Mouse (Mus musculus): ENCODE measurements around the gene Fads3. TPM values are rescaled to one million over a fixed set of nuclear protein-coding genes. Genes with fewer than 3 reads are reported as not detected.

The Fads3 gene
- total RNA-seq (2021), result 10 to 100 TPM; 39.7 to 45.5 TPM

DNA sequence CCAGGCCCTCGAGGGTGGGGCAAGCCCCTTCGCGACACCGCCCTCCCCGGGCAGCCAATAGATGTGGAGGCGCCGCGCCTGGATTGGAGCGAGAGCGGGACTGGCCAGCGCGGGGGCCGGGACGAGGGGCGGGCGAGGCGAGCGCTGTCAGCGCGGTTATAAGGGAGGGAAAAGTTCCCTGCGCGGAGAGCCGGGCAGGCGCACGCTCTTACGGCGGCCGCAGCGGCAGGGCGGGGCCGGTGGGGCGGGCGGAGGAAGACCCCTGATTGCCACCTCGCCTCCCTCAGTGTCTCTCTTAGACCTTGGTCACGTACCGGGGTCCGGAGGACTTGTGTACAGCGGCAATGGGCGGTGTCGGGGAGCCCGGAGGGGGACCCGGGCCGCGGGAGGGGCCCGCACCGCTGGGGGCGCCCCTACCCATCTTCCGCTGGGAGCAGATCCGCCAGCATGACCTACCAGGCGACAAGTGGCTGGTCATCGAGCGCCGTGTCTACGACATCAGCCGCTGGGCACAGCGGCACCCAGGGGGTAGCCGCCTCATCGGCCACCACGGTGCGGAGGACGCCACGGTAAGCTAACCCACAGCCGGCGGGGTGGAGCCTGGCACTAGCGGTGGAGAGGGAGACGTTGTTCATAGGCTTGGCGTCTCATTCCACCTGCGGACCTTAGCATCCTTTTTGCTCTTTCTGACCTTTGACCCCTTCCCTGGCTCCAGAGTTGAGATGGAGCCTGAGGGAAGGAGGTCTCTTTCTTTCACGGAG is at the start of gene Fads3:
TSS of gene Fads3 (plus strand) at position 182 of the 761 bp plus-strand sequence.
- DNase-seq, result peak; percentile 86 to 89
- intact Hi-C loops (cut with DNase I), result loop anchor here (5.0 kb wide), 1 partner anchor 61 kb away; the partner anchor contains the start of gene Fads2

DNA sequence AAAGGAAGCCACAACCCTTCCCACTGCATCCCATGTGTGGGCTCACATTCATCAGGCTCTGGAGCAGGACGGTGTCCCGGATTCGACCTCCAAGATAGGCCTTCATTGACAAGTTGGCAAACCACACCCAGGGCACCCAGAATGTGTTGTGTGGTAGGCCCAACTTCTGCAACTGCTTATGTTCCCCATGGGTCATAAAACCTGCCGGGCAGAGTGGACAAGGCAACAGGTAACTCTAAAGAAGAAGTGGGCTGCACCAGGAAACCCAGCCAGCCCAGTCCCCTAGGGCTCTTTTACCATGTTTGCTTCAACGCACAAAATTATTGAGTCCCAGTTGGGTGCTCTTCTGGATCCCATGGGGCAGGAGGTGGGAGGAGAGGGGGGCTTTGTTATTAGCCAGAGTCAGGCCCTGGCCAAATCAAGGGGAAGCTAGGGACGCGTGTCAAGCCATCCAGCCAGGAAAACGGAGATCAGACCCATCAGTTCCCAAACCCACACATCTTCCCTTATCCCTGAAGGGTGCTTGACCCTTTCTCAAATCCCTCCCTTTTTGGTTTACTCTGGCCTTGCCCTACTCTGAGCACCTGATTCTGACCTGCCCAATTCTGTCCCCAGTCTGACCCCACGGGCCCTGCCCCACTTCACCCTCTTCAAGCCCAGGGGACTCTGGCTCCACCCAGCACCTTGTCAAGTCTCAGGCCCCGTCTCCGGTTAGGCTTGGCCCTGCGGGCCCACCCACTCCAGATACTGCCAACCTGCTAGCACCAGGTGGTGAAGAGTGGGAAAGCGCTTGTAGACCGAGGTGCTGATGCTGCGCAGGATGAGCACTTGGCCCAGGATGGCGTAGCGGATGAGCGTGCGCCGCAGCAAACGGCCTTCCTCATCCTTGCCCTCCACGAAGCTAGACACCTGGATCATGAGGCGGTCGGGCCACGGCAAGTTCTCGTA is 49.1 kb upstream of the Fads3 start:
- no peak for DNase-seq
- intact Hi-C loops (cut with DNase I), result no loop called here

DNA sequence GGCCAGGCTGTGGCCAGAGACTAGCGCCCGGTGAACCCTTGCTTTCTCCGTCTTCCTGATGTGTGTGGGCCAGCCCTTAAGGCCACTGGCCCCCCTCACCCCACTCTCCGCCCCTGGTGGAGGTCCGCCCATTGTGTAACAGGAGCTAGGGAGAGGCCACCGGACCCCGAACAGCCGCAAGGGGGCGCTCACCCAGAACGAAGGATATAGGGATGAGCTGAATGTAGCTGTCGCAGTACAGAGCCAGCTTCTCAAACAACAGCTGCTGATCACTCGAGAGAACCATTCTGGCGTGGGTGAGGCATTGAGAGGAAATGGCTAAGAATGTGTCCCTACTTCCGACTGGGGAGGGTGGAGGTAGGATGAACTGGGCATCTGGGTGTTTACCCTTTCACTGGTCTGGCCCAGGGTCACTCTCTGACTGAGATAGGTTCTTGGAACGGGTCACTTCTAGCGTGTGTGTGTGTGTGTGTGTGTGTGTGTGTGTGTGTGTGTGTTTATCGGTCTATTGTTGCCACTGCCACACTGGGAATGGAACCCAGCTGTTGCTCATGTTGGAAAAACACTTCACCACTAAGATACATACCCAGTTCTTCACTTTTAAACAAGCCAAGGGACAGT is 48.2 kb upstream of the Fads3 start:
- intact Hi-C loops (cut with DNase I), result no loop called here
- DNase-seq, result peak; percentile 90 to 96

DNA sequence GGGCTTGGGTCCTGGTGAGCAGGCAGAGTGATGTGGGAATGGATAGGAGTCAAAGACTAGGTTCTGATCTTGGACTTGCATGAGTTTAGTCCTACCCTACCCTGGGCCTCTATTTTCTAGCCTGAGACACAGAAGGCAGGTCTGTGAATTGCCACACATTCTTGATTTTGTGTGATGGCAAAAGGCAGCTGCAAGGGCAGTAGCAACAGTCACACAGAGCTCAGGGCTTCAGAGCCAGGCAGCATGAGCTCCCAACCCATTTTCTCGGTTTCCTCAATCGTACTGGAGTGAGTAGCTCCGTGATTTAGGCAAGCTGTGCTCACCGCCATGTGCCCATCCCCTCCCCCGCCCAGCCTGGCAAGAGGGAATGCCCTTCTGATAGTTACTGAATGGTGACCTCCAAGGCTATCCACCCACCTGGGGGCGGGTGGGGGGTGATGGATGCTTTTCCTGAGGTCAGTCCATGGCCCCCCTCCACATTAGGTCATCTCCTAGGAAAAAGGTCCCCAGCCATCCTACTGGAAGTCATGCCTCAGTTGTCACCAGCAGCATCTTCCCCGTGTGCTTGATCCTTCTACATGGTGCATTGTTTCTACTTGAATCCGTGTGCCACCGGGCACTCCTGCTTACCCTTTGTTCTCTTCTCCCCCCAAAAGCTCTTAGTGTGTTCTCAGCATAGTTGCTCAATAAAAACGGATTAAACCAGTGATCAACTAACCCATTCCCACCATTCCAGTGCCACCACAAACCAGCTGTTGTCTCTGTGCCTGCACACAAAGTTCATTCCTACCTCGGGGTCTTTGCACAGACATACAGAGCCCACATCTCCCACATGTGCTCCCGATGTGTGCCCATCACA is 43.9 kb upstream of the Fads3 start:
- intact Hi-C loops (cut with DNase I), result no loop called here
- no peak for DNase-seq

DNA sequence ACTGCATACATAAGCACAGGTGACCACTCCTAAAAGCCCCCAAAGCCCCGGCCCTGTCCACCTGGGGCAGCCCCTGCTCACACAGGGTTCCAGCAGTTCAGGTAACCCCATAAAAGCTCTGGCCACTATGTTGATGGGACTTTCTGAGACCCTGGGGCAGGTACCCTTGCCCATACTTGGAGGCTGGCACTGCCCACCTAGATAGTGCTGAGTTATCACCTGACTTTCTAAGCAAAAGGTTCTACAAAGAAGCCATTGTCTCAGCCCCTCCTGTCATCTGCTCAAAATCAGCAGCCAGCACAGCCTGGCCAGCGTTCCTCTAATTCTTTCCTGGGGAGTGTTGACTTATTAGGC is 43.3 kb upstream of the Fads3 start:
- no peak for DNase-seq
- intact Hi-C loops (cut with DNase I), result no loop called here

DNA sequence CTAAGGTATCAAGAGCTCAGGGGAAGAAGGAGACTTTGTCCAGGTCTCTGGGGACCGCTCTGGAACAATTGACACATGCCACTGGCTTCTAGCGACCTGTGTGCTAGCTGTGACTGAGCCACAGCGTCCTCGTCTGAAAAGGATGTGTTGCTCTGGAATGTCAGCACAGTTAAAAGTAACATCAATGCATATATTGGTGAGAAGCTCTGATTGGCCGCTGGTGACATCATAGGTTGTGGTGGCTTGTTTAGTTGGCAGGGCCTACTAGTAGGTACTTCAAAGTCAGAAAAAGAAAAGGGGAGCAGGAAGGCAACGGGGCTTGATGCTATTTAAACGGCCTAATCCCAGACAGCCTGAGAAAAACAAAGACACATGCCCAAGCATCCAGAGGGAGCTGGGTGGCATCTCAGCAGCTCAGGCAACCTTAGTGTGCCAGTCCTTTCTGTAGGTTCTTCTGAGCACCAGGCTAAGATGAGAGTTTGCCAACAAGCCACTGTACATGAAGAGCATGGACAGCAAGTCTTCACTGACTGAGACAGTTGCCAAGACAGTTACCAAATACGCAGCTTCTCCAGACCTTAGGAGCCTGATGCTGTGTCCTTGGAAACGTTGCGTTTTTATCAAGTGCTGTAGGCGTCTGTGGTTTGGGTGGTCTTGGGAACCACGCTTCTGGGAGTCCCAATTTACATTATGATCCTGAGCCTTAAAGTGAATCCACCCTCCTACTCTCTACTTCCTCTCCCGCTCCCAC is 42.5 kb upstream of the Fads3 start:
- no peak for DNase-seq
- intact Hi-C loops (cut with DNase I), result no loop called here

DNA sequence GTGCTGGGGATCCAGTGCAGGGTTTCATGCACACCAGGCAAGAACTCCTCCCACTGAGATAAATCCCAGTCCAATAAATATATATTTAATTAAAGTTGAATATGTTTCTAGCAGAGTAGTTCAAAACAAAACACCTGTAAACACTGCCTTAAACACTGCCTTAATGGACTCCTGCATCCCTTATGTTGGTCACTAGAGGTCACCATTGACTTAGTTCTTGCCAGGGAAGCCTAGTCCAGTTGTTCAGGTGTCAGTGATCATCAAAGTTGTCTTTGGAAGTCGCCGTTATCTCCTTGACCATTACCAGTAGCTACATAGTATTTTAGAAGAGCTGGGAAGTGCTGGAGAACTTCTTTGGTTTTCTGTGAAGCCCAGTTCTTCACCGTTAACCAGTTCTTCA is 41.0 kb upstream of the Fads3 start:
- peak; percentile 54 to 73 for DNase-seq
- intact Hi-C loops (cut with DNase I), result loop anchor here (1.0 to 2.0 kb wide), 3 partner anchors 22 to 198 kb away; no protein-coding TSS in a partner anchor

DNA sequence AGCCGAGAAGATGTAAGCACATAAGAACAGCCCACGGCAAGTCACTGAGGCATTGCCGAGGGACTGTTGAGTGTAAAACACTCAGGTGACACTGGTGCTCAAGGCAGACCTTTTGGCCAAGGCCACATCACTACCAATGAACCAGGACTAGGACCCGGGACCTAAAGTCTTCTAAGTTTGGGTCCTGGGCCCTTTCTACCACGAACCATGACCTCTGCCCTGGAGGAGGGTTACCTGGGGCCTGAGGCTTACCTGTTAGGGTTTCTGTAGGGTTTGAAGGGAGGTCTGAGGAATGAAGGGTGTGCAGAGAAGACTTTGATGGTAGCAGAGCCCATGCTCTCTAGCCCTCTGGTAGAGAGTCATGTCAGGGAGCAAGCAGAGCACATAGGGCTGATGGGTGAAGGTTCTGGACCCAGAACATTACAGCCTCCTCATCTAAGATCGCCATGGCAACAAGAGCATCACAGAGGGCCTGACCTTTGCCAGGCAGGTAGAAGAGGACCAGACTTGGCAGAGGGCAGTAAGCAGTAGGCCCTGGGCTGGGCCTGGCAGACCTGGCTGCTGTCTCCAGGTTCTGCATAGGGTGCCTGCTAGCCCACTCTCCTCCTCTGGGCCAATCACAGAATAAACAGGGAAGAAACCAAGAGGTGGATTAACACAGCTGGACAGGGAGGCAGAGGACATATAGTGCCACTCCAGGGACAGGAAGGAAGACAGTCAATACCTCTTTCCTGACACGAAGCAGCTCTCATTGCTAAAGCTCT is 40.0 kb upstream of the Fads3 start, which contains the start of the genes Best1 and Rab3il1:
TSS of gene Best1 (minus strand) at position 428 of the 764 bp plus-strand sequence.
TSS of gene Rab3il1 (plus strand) at position 464 of the 764 bp plus-strand sequence.
- DNase-seq, result no peak
- intact Hi-C loops (cut with DNase I), result loop anchor here (2.0 kb wide), 2 partner anchors 21 to 197 kb away; no protein-coding TSS in a partner anchor

DNA sequence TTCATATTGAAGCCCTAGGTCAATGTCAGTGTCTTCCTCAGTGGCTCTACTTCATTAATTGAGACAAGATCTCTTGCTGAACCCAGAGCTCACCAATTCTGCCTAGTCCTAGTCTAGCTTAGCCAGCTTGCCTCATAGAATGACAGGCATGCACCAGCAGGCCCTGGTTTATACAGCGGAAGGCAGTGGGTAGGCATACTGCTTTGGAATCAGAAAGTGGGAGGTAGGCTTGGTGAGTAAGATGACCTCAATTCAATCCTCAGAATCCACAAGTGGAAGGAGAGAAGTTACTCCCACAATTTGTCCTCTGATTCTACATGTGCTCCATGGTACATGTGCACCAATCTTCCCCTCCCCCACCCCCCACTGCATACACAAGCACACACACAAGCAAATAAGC is 37.7 kb upstream of the Fads3 start:
- DNase-seq, result no peak
- intact Hi-C loops (cut with DNase I), result no loop called here

DNA sequence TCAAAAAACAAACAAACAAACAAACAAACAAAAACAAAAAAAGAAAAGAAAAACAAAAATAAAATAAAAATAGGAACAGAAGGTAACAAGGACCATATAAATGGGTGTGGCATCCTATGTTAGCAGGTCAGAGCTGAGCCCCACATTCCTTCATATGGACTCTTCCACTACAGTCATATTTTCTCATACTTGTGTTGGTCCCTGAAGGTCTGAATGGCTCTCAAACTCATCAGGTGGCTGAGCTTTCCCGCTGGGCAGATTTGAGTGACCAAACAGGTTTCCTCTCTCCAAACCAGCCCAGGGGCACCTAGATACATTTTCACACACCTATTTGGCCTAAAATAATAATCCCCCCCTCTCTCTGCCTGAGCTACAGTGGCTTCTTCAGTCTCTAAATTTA is 30.0 kb upstream of the Fads3 start:
- no peak for DNase-seq
- intact Hi-C loops (cut with DNase I), result no loop called here

DNA sequence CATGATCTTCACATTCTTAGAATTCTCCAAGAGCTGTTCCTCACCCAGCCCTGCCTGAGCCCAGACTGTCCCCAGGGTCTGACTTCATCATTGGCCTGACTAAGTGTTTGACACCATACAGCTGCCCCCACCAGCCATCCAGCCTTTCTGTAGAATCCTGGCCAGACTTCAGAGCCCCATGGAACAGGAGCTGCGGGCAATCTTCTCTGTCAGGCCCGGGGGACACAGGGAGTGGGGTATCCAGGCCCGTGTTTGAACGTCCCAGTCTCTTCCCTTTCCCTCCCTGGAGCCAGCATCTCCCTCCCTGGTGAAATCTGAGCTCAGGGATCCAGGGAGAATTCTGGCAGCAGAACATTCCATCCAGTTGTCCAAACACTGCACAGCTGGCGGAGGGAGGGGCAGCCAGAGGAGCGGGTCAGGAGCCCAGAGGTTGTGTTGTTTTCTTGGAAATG is 28.5 kb upstream of the Fads3 start:
- peak; percentile 84 to 87 for DNase-seq
- intact Hi-C loops (cut with DNase I), result no loop called here

DNA sequence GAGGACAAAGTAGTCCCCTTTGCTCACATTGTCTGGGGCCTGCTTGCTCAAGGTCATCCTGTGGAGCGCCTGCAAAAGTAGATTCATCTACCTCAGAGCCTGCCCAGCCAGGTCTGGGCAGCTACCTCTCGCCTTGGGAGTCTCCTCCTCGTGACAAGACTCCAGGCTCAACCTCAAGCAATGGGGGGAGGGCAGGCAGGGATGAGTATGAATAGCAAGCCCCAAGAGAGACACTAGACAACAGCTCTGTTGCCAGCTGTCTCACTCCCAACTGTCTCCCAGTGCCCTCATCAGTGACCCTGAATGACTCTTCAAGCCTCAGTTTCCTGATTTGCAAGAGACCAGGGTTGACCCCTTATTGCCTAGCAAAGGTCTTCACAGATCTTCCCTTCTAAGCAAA is 28.0 kb upstream of the Fads3 start:
- peak in 1 of 2 experiments; percentile 43 for DNase-seq
- intact Hi-C loops (cut with DNase I), result no loop called here

DNA sequence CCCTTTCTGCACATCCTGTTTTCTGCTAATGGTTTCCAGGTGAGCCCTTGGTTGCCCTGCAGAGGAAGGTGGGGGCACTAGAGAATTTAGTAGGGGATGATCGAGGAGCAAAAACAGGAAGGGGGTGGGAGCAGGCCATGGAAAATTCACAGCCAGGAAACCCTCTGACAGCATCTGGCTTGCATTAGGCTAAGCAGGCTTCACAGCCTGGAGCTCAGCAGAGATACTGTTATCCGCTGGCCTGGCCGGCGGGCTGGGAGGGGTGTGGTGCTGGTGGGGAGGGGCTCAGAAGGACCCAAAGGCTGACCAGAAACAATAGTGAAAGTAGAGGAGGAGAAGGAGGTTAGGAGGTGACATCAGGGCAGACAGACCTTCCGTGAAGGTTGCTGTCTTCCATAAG is 27.5 kb upstream of the Fads3 start:
- DNase-seq, result peak; percentile 76 to 77
- intact Hi-C loops (cut with DNase I), result no loop called here

DNA sequence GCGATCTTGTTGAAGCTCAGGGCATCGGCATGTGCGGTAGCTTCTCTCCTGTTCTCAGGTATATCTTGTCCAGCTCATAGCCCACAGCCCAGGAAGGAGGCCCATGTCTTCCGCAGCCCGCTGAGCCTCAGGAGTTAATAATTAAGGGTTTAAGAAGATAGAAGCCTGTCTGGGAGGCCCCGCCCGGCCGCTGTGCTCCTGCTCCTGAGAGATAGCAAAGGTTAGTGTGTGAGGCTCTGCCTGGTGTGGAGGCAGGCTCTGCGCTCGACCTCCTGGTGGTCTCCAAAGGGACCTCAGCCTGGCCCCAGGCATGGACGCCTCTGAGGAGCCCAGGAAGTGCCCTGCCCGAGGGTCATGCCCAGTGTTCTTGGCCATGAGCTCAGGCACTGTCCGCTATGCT is 26.5 kb upstream of the Fads3 start:
- DNase-seq, result no peak
- intact Hi-C loops (cut with DNase I), result no loop called here

DNA sequence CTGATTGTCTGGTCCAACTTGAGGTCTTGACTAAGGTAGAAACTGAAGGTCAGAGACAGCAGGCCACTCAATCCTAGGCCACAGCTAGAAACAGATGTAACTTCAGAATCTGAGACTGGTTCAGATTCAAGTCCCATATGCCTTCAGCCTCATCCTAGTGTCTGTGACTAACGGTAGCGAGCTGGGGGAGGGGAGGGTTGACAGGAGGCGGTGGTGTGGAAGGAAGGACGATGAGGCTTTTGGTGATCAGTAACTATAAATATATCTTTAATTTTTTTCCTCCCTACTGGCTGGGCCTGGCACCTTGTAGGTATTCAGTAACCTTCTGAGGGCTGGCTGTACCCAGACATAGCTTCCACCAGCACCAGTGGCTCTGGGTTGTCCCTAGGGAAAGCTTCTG is 25.9 kb upstream of the Fads3 start:
- DNase-seq, result no peak
- intact Hi-C loops (cut with DNase I), result no loop called here

DNA sequence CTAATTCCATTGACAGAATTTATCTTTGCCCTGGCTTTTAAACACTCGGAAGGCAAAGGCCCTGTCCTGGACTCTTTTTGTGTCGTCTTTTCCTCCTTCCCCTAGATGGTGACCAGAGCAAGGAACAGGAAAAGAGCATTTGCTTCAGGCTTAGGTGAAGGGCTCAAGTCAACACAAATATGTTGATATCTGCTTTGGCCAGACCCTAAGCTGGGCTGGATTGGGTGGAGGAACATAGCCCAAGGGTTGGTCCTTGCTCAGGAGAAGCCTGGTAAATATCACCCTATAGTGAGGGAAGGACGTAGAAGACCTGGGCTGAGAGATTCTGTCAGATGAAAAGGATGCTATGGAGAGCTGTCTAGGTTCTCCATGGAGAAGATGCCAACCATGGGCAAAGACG is 25.2 kb upstream of the Fads3 start:
- intact Hi-C loops (cut with DNase I), result no loop called here
- no peak for DNase-seq

DNA sequence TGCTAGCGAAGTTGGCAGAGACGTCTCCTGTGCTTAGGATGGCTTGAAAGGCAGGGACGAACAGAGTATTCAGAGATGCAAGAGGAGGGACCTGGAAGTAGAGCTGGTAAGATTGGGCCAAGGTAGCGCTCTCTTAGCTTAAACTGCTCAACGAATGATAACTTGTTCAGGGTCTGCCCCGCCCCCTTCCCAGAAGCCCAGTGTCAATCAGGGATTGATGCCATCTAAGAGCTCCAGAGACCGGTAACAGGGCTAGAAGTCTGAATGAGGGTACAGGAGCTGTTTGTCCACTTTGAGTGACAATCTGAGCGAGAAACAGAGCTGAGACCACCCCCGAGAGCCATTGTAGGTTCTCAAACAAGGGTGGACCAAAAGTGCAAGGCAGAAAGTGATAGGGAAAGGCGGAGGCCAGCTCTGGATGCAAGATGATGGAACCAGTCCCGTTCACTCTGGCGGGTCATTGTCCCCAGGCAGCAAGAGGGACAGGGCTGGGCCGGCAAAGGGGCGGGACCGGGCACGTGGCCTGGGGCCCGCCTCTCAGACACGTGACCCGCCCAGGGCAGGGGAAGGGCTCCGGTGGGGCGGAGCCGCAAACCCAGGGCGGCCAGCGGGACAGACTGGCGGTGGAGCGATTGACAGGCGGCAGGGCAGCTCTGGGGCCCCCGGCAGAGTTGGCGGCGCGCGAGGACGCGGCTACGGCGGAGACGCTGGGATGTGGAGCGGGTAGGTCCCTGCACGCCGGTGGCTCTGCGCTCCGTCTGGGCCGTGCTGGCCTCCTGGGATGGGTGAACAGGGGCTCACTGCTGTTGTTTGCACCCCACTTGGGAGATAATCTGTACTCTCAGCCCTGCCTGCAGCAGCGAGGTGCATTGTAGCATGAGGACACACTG is 23.5 kb upstream of the Fads3 start:
- intact Hi-C loops (cut with DNase I), result no loop called here
- peak; percentile 95 to 96 for DNase-seq

DNA sequence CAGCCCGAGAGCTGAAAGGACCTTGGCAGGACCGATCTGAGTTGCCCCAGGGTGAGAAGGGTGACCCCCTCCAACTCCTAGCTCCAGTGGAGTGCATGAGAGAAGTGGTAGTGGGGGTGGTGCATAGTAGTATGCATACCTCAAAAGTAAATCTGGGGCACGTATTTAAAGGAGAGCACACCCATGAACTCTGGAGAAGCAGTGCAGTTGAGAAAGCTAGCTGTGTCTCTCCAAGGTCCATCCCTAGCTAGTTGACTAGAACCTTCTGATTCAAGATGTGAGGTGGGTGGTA is 22.9 kb upstream of the Fads3 start:
- intact Hi-C loops (cut with DNase I), result no loop called here

More for the DNA sequence above, 22.9 kb upstream of the Fads3 start:
- no peak for DNase-seq
